In the genomic region with DNA sequence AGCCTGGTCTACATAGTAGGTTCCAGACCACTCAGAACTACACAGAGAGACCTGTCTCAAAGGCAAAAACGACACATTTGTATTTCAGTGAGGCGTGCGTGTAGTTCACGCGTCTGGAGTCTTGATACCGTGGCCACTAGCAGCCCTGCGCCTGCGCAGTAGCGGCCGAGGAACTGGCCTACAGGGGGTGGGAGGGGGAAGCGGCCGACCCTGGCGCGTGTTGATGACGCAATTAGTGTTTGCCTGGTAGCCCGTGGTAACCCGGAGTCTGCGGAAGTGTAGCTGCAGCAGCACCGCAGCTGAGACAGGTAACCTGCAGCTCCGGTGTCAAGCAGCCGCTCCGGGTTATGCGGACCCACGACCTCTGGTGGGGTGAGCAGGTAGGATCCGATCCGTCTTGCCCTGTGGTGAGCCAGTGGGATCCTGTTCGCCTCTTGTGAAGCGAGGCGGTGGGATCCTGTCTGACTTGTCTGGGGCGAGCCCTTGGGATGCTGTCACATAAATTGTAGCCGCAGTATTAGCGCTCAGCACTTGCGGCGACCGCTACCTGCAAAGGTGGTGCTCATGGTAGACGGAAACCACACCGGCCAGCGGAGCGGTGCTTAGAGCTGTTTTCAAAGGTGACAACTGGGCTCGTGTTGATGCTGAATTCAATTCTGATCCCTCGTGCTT, we compare ENCODE assay signal across 8 mouse cellular contexts. TPM values are rescaled to one million over a fixed set of nuclear protein-coding genes. Genes with fewer than 3 reads are reported as not detected.
DNase-seq lines count a peak whose midpoint lies in the region; ATAC-seq lines count a peak whose summit lies in the region.

A gene (plus strand): TSS at position 254 of the 672 bp plus-strand sequence.

- WGBS in heart, embryonic 13.5 days: 1% methylated on average over 41 of the region's 41 CpGs
- WGBS in liver, embryonic 12.5 days (ENCODE audit: insufficient replicate concordance): under 1% methylated on average over 41 of the region's 41 CpGs
- under 1% methylated on average over 41 of the region's 41 CpGs for WGBS in stomach, embryonic 15.5 days

- H3K36me3 ChIP-seq in heart, embryonic 13.5 days: 0 out of 2 replicates have a peak, but pooled peaks cover 4% of the 10 kb centered on the region
- H3K36me3 ChIP-seq in liver, embryonic 12.5 days: peaks cover 5% of the 10 kb centered on the region
- no peaks in the 10 kb centered on the region for H3K36me3 ChIP-seq in stomach, embryonic 15.5 days

- H3K4me3 ChIP-seq in brown adipose tissue, adult 24 weeks (ENCODE audit: insufficient read depth, low read depth, low read length): peak within 1 kb of the TSS; percentile 72
- peak within 1 kb of the TSS; percentile 88 for H3K4me3 ChIP-seq in heart, embryonic 13.5 days
- H3K4me3 ChIP-seq in liver, embryonic 12.5 days: peak within 1 kb of the TSS; percentile 84
- peak within 1 kb of the TSS; percentile 67 for H3K4me3 ChIP-seq in stomach, embryonic 15.5 days (replicated peaks)

- peak within 1 kb of the TSS; percentile 83 for H3K9ac ChIP-seq in heart, embryonic 13.5 days
- H3K9ac ChIP-seq in liver, embryonic 12.5 days: peak within 1 kb of the TSS; percentile 75
- peak within 1 kb of the TSS; percentile 46; the same call in 1 of the 2 replicates for H3K9ac ChIP-seq in stomach, embryonic 15.5 days

- peak within 1 kb of the TSS; percentile 50 for H3K27ac ChIP-seq in brown adipose tissue, adult 24 weeks (replicated peaks; ENCODE audit: low read depth, low read length)
- 0 out of 2 replicates have a peak within 1 kb of the TSS, but pooled peaks have one; percentile 36 for H3K27ac ChIP-seq in heart, embryonic 13.5 days (replicated peaks)
- peak within 1 kb of the TSS; percentile 34; the same call in 1 of the 2 replicates for H3K27ac ChIP-seq in liver, embryonic 12.5 days
- H3K27ac ChIP-seq in stomach, embryonic 15.5 days: 0 out of 2 replicates have a peak within 1 kb of the TSS, but pooled peaks have one; percentile 7

- H3K4me1 ChIP-seq in brown adipose tissue, adult 24 weeks (ENCODE audit: control insufficient read depth, insufficient read depth, insufficient read length, low read length): no peaks in the 10 kb centered on the region
- peaks cover 14% of the 10 kb centered on the region for H3K4me1 ChIP-seq in heart, embryonic 13.5 days
- H3K4me1 ChIP-seq in liver, embryonic 12.5 days: peaks cover 21% of the 10 kb centered on the region
- H3K4me1 ChIP-seq in stomach, embryonic 15.5 days: 0 out of 2 replicates have a peak, but pooled peaks cover 8% of the 10 kb centered on the region

- DNase-seq in CD4-positive, CD25-positive, alpha-beta regulatory T cell, adult 2 months (ENCODE audit: low read depth, low spot score): peak; percentile 99
- peak; percentile 43 for DNase-seq in fat pad, adult 2 months (ENCODE audit: extremely low read depth, low read depth, low spot score)
- DNase-seq in kidney, postnatal 10 days: peak; percentile 99
- peak; percentile 98 to 99 for DNase-seq in natural killer cell, adult 2 months (ENCODE audit: low spot score in 2 of 2)

- H3K9me3 ChIP-seq in heart, embryonic 13.5 days: no peaks in the 10 kb centered on the region
- H3K9me3 ChIP-seq in liver, embryonic 12.5 days (replicated peaks): no peaks in the 10 kb centered on the region
- H3K9me3 ChIP-seq in stomach, embryonic 15.5 days: no peaks in the 10 kb centered on the region

- H3K4me2 ChIP-seq in heart, embryonic 13.5 days: peak within 1 kb of the TSS; percentile 94
- H3K4me2 ChIP-seq in liver, embryonic 12.5 days: peak within 1 kb of the TSS; percentile 86
- H3K4me2 ChIP-seq in stomach, embryonic 15.5 days: peak within 1 kb of the TSS; percentile 80

- ATAC-seq in heart, embryonic 13.5 days (ENCODE audit: extremely low read depth, insufficient number of reproducible peaks, low FRiP score, low TSS enrichment): peak; percentile 86
- peak; percentile 93 for ATAC-seq in liver, embryonic 12.5 days
- peak; percentile 91 for ATAC-seq in stomach, embryonic 15.5 days (ENCODE audit: insufficient read depth, low FRiP score, low read depth)

- H3K27me3 ChIP-seq in heart, embryonic 13.5 days (replicated peaks): 0 out of 2 replicates have a peak, but pooled peaks cover 5% of the 10 kb centered on the region
- H3K27me3 ChIP-seq in liver, embryonic 12.5 days (replicated peaks): no peaks in the 10 kb centered on the region
- no peaks in the 10 kb centered on the region for H3K27me3 ChIP-seq in stomach, embryonic 15.5 days (replicated peaks)

RNA-seq across cellular contexts. Expression of the gene that starts here (rescaled TPM):
- 10.7 and 24.7 TPM in 2 replicates for polyA plus RNA-seq in brown adipose tissue, adult 24 weeks (2012; ENCODE audit: insufficient read depth, insufficient read length, missing spikeins)
- polyA plus RNA-seq in heart, embryonic 13.5 days (2015; fragmentation: Nextera tagmentation; extraction: Ambion mirVana): 54.5 and 57.7 TPM in 2 replicates
- 17.2 and 19.6 TPM in 2 replicates for polyA plus RNA-seq in liver, embryonic 12.5 days (2016; fragmentation: Nextera tagmentation; extraction: Ambion mirVana)
- polyA plus RNA-seq in stomach, embryonic 15.5 days (2015; fragmentation: Nextera tagmentation; extraction: Ambion mirVana): 104 and 114 TPM in 2 replicates

Comparison
In these comparisons a context has a peak if more than half of its experiments do, and no peak if none do; other contexts are left out.
1. Peak in every context shown above with its lines: DNase-seq, ATAC-seq, H3K4me3 ChIP-seq and H3K27ac ChIP-seq.
2. DNase-seq: peak in every context shown above with its lines; median percentile 99 in CD4-positive, CD25-positive, alpha-beta regulatory T cell, adult 2 months; 99 in kidney, postnatal 10 days; 98 in natural killer cell, adult 2 months; 43 in fat pad, adult 2 months.